Mouse (Mus musculus) brain, adult 10 weeks (tissue): ENCODE results near the gene Plpp3. TPM values are rescaled to one million over a fixed set of nuclear protein-coding genes. Genes with fewer than 3 reads are reported as not detected.

Experiments used
- polyA plus RNA-seq: library from polyadenylated mRNA; stranded (reverse); fragments of 350-450 nt; fragmentation: Illumina TruSeq; extraction: RNeasy Lipid Tissue Mini Kit (QIAGEN cat#74804); gene quantifications from one replicate; pipeline ENCODE4 v1.2.3, GENCODE M21; 2015; ENCODE audit warnings: low read depth, low replicate concordance

The Plpp3 gene
- polyA plus RNA-seq = 178 TPM

DNA sequence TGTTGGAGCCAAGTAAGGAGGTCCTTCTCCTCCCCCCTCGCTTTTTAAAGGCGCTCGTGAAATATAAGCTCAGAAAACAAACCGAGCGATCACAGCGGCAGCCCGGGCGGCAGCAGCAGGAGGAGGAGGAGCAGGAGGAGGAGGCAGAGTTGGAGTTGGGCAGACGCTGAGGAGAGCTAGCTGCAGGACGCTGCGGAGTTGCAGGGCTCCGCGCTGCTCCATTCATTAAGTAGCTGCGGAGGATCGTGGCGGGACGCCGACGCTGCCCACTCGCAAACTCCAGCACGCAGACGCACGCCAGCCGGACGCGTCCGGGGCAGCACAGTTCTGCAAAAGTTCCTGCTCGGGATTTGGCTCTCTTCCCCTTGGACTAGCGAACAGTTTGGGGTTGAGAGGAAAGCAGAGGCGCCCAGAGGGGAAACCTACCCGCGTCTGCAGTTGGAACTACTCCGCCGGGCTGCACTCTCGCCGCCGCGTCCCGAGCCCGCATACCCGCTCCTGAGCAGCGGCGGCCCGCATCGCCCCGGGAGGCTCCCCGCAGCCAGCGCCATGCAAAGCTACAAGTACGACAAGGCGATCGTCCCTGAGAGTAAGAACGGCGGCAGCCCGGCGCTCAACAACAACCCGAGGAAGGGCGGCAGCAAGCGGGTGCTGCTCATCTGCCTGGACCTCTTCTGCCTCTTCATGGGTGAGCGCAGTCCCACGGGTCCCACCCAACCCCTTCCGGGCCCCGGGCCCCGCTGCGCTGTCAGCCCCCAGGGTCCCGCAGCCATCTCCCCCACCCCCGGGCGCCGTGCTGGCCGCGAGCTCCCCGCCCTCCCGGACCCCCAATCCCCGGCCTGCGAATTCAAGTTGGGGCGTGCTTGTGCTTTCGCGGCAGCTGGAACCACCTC, at the start of gene Plpp3:
Gene Plpp3, plus strand, starts transcription at position 72 of the 893 bp plus-strand sequence.

DNA sequence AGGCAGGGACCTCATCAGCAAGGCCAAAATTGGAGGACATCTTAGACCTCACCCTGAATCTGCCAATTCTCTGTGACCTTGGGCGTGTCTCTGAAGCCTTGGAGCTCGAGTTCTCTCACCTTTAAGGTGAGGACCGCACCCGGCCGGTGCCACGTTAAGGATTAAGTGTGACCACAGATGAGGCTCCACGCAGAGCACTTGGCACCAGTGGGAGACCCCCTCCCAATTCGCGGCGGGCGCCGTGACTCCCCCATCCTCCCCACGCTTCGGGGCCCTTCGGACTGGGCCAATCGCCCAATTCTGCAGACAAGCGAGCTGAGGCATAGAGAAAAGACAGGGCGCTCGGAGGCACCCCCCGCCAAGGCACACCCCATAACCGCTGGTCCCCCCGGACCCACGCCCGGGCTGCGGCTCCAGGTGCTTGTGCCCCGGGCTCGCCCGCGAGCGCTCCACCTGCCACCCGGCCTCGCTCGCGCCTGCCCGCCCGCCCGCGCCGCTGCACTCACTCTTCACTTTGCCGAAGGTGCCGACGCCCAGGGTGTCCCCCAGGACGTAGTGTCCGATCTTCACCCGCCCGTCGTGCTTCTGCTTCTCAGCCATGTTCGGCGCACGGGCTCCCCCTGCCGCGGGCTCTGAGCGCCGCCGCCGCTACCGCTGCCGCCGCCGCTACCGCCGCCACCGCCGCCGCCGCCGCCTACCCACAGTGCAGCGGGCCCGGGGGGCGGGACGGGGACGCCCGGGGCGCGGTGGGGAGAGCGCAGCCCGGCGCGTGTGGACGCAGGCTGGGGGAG, 47.8 kb upstream of the Plpp3 start, which contains the start of gene Prkaa2:
Gene Prkaa2, minus strand, starts transcription at position 692 of the 791 bp plus-strand sequence.

Other genes starting within 250 kb of the Plpp3 start
- gene Fyb2, start 243.9 kb upstream of the Plpp3 start, polyA plus RNA-seq = 0.74 TPM
- 16.3 TPM for gene Prkaa2, start 47.5 kb upstream of the Plpp3 start, polyA plus RNA-seq